ENCODE assay signal across 9 mouse cellular contexts in genomic region chr2:173056882-173057315, GRCm38 (mm10). TPM values are rescaled to one million over a fixed set of nuclear protein-coding genes. Genes with fewer than 3 reads are reported as not detected.
DNase-seq lines count a peak whose midpoint lies in the region; ATAC-seq and TF ChIP-seq lines count a peak whose summit lies in the region.
"Had no signal": no experiment of that assay in that cellular context is flagged by ENCODE, and none has a peak within 500 bp of the region (broad histone marks: within the 10 kb centered on the region; RNA-seq: fewer than 3 reads in every experiment).

No protein-coding gene starts in this region.

- H3K27ac ChIP-seq in stomach, postnatal 0 days (replicated peaks): no peak overlapping the region; the same call in 1 of the 2 replicates

- H3K4me2 ChIP-seq in stomach, postnatal 0 days (replicated peaks; ENCODE audit: low read depth): no peak overlapping the region

- 28% methylated on average over 11 of the region's 11 CpGs for WGBS in large intestine, adult 2 months
- 43% methylated on average over 11 of the region's 11 CpGs for WGBS in stomach, postnatal 0 days

- no peak overlapping the region for H3K9ac ChIP-seq in stomach, postnatal 0 days (ENCODE audit: low read length)

- no peak overlapping the region for H3K4me3 ChIP-seq in stomach, postnatal 0 days (ENCODE audit: low read depth, low read length)
- H3K4me3 ChIP-seq: myocyte had no signal

- H3K9me3 ChIP-seq in stomach, postnatal 0 days (ENCODE audit: control insufficient read depth, low read length): no peaks in the 10 kb centered on the region

- TF ChIP-seq CTCF in stomach, postnatal 0 days (IDR thresholded peaks at IDR 0.05; ENCODE audit: low read depth): no peak

- peak; percentile 1 for DNase-seq in adrenal gland, postnatal 10 days
- no peak for DNase-seq in adrenal gland, adult 18-20 months (ENCODE audit: low spot score in 2 of 2)
- DNase-seq in spleen, postnatal 4 days (ENCODE audit: low spot score in 2 of 2): peak; percentile 44 to 64
- no peak for DNase-seq in spleen, adult 12 weeks (ENCODE audit: low spot score)
- peak; percentile 22 for DNase-seq in large intestine, adult 2 months (ENCODE audit: low read depth, low spot score)
- peak; percentile 82 for DNase-seq in stomach, postnatal 0 days (ENCODE audit: low spot score)
- DNase-seq in kidney, adult 11 months: no peak
- no peak for DNase-seq in cerebellum, postnatal 25 days

- no peaks in the 10 kb centered on the region for H3K4me1 ChIP-seq in stomach, postnatal 0 days (replicated peaks; ENCODE audit: control insufficient read depth, insufficient read depth)

- ATAC-seq in stomach, postnatal 0 days (ENCODE audit: low FRiP score, low TSS enrichment): peak; percentile 80

- no peak for TF ChIP-seq EP300 in stomach, postnatal 0 days (optimal IDR thresholded peaks at IDR 0.05)

- H3K36me3 ChIP-seq in stomach, postnatal 0 days (ENCODE audit: control insufficient read depth, insufficient read depth, low read length): no peaks in the 10 kb centered on the region

- no peaks in the 10 kb centered on the region for H3K27me3 ChIP-seq in stomach, postnatal 0 days (ENCODE audit: control insufficient read depth, insufficient read depth, low read length)

RNA-seq across cellular contexts. Expression of gene Rbm38, which starts 36.6 kb away (rescaled TPM):
- 10 to 100 TPM; 25.3 to 39.6 TPM for total RNA-seq in adrenal gland, postnatal 10 days (2021)
- total RNA-seq in adrenal gland, adult 18-20 months (2021): 10 to 100 TPM; 14.8 to 21.2 TPM
- 70.9 and 83.8 TPM in 2 replicates for polyA plus RNA-seq in large intestine, adult 2 months (2012; rRNA removed)
- 24.9 and 25.4 TPM in 2 replicates for polyA plus RNA-seq in stomach, postnatal 0 days (2015; fragmentation: Nextera tagmentation; extraction: Ambion mirVana)

RNA-seq across cellular contexts. Expression of gene Rae1, which starts 57.0 kb away (rescaled TPM):
- 10 to 100 TPM; 51.6 to 54.8 TPM for total RNA-seq in adrenal gland, postnatal 10 days (2021)
- total RNA-seq in adrenal gland, adult 18-20 months (2021): 10 to 100 TPM; 54.5 to 67.4 TPM
- 51.8 and 54.5 TPM in 2 replicates for polyA plus RNA-seq in large intestine, adult 2 months (2012; rRNA removed)
- 66.8 and 68.7 TPM in 2 replicates for polyA plus RNA-seq in stomach, postnatal 0 days (2015; fragmentation: Nextera tagmentation; extraction: Ambion mirVana)

Comparison
In these comparisons a context has a peak if more than half of its experiments do, and no peak if none do; other contexts are left out.
1. DNase-seq: peak in adrenal gland, postnatal 10 days (single experiment), spleen, postnatal 4 days (2 of 2), large intestine, adult 2 months (single experiment) and stomach, postnatal 0 days (single experiment); none in adrenal gland, adult 18-20 months (0 of 2), spleen, adult 12 weeks (single experiment), kidney, adult 11 months (single experiment) and cerebellum, postnatal 25 days (0 of 2).